Mouse (Mus musculus) right cerebral cortex, adult 2 months (tissue): ENCODE data around the gene Hist1h4c.
"Not testable (repeated sequence)": the region's sequence is repeated elsewhere in the genome, so short reads cannot be mapped to it uniquely, and the experiment has no call there.

Experiments used
- DNase-seq, 2 experiments: peaks; one replicate each; pipeline ENCODE4 v3.0.0; 2021 to 2022; ENCODE audit warnings: low spot score in 2 of 2

The Hist1h4c gene

GRCm38 (mm10) chr13:23695514-23695913 lies 2.7 kb downstream of the Hist1h4c start, which contains the start of gene Hist1h1t:
Gene Hist1h1t (plus strand): TSS chr13:23695814.
- no peak for DNase-seq

GRCm38 (mm10) chr13:23694956-23695355 lies 3.3 kb downstream of the Hist1h4c start:
- no peak for DNase-seq

GRCm38 (mm10) chr13:23693856-23694440 lies 4.3 kb downstream of the Hist1h4c start:
- no peak for DNase-seq

GRCm38 (mm10) chr13:23689459-23689858 lies 8.8 kb downstream of the Hist1h4c start:
- no peak for DNase-seq

- DNase-seq: no peak
Measured at GRCm38 (mm10) chr13:23688956-23689355, 9.3 kb downstream of the Hist1h4c start.

- DNase-seq: no peak
Measured at GRCm38 (mm10) chr13:23687907-23688306, 10.3 kb downstream of the Hist1h4c start.

- no peak for DNase-seq
Measured at GRCm38 (mm10) chr13:23687181-23687580, 11.1 kb downstream of the Hist1h4c start.

GRCm38 (mm10) chr13:23685966-23686365 lies 12.3 kb downstream of the Hist1h4c start:
- DNase-seq: no peak

GRCm38 (mm10) chr13:23685121-23685861 lies 13.0 kb downstream of the Hist1h4c start:
- no peak for DNase-seq

GRCm38 (mm10) chr13:23684295-23684945 lies 13.8 kb downstream of the Hist1h4c start:
- peak; percentile 39 to 47 for DNase-seq

GRCm38 (mm10) chr13:23683755-23684281 lies 14.4 kb downstream of the Hist1h4c start, which contains the start of the genes Hist1h2ac and Hist1h2bc:
Gene Hist1h2ac (minus strand): TSS chr13:23683948.
Gene Hist1h2bc (plus strand): TSS chr13:23684199.
- peak; percentile 86 for DNase-seq

- DNase-seq: not testable (repeated sequence)
Measured at GRCm38 (mm10) chr13:23682947-23683754, 15.1 kb downstream of the Hist1h4c start.

GRCm38 (mm10) chr13:23682623-23682946 lies 15.7 kb downstream of the Hist1h4c start:
- DNase-seq: no peak

GRCm38 (mm10) chr13:23681990-23682582 lies 16.2 kb downstream of the Hist1h4c start:
- DNase-seq: no peak

GRCm38 (mm10) chr13:23662536-23662935 lies 35.7 kb downstream of the Hist1h4c start:
- no peak for DNase-seq

GRCm38 (mm10) chr13:23659636-23660366 lies 38.5 kb downstream of the Hist1h4c start:
- DNase-seq: no peak
